Mouse (Mus musculus) spleen, embryonic (tissue): ENCODE data around the gene Cdc27.
"Not testable (repeated sequence)": the region's sequence is repeated elsewhere in the genome, so short reads cannot be mapped to it uniquely, and the experiment has no call there.

Source experiments
- CTCF ChIA-PET: fragments of 350-600 bp; sonication (Branson Sonifier 250); formaldehyde crosslinking; loops from one replicate; lab custom pipeline; 2022; lab: Charles Lee

Gene Cdc27

DNA sequence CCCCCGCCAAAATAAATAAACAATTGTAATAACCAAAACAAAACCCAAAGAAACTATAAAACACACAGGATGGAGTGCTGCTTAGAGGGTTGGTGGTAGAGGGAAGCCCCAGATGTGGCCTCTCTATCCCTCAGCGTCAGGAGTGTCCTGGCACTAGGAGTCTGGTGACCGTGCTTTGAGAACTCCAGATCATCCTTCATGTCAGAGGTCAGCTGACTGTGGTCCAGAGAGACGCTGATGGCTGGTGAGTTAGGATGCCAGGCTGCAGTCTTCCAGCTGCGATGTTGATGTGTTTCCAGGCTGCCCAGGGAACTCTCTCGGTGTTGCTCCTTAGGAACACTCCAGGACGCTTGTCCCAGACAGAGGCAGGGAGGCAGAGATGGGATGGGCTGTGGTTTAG lies 21.7 kb upstream of the Cdc27 start:
- CTCF ChIA-PET, result no interaction called here

DNA sequence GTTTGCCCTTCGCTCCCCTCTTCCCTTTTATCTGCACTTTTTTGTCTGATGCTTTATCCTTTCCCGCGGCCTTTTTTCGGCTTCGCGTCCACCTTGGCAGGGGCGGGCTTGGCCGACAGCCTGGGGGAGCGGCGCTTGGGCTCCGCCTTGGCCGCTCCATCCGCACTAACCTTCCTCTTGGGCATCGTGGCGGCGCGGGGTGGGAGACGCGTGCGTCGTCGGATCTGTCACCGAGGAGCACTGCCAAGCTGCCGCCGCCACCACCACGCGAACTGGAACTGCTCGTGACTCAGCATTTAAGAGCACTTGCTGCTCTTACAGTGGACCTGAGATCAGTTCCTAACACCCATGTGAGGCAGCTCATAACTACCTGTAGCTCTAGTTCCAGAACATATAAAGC lies 21.0 kb upstream of the Cdc27 start:
- CTCF ChIA-PET, result not testable (repeated sequence)

DNA sequence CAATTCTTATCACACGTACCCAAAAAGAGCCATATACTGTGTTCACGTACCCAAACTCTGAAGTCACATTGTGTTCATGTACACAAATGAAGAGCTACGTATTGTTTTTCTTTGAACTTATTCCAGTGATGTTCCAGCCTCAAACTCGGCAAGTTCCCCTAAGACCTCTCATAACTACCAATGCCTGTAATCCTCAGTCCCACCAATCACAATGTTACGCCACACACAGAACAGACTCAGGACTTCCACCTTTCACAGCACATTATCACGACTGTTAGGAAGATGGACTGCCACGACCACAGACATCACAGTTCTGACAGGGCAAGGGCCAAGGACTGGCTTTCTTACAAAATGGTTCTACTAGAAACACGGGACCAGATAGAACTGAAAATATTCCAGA lies 20.1 kb upstream of the Cdc27 start:
- CTCF ChIA-PET, result interaction anchor here (0.6 kb wide), 1 partner anchor 10 kb away, joined by 3 read pairs; no protein-coding TSS in a partner anchor

DNA sequence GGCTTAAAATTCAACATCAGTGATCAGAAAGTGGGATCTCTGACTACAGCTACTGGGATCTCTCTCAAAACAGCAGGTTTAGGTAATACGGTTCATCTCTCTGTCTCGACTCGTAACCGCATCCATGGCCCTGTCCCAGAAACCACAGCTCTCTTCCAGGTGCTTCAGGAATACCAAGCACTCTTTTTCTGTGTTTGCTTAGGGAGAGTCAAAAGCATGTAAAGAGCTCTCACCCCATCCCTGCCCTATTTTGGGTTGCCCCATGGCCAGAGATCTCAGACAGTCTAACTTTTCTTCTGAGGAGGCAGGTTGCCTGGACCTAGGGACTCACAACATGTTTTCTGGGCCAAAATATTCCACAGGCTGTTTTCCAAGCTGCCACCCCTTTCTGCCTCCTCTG lies 17.9 kb upstream of the Cdc27 start:
- CTCF ChIA-PET, result interaction anchor here (0.5 kb wide), 1 partner anchor 230 kb away, joined by 3 read pairs; no protein-coding TSS in a partner anchor

DNA sequence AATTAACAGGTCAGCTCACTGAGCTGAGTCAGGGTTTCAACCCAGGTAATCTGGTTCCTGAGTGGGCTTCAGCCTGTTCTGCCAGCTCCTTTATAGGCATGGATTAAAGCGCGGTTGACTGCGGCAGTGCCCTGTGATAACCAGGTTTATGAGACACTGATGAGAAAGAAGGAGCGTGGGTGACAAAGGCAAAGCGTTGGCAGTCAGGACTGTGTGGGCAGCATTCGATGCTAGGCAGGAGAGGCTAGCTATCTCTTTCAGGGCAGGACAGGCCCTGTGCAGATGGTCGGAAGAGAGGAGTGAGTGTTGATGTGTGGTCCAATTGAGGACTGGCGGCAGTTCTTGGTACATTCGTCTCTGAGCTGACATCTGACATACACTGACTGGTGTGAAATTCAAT lies 17.3 kb upstream of the Cdc27 start:
- CTCF ChIA-PET, result interaction anchor here (0.5 kb wide), 1 partner anchor 229 kb away, joined by 3 read pairs; no protein-coding TSS in a partner anchor

DNA sequence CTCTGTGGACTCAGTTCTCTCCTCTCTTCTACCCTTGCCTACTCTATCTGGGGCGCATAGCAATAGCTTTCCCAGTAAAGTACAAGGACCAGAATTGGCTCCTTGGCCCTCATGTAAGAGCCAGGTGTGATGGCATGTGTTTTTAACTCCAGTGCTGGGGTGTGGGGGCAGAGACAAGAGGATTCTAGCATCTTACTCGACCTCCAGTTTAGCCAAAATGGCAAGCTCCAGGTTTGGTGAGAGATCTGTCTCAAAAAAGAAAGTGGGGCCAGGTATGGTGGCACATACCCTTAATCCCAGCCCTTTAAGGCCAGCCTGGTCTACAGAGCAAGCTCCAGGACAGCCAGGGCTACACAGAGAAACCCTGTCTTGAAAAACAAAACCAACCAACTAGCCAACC lies 16.4 kb upstream of the Cdc27 start:
- CTCF ChIA-PET, result no interaction called here

DNA sequence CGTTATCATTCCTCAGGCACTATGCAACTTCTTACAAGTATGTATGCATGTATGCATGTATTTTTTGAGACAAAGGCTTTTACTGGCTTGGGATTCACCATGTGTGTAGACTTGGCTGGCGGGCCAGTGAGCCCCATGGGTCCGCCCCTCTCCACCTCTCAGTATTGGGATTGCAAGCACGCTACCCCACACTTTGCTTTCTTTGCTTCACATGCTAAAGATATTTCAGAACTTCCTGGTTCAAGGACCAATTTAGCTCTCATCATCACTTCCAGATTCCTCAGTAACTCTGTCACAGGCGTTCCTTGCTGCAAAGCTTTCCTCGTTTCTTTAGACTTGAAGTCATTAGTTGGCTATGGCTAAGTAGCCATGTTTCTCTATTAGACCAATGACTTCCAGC lies 15.7 kb upstream of the Cdc27 start:
- CTCF ChIA-PET, result no interaction called here

DNA sequence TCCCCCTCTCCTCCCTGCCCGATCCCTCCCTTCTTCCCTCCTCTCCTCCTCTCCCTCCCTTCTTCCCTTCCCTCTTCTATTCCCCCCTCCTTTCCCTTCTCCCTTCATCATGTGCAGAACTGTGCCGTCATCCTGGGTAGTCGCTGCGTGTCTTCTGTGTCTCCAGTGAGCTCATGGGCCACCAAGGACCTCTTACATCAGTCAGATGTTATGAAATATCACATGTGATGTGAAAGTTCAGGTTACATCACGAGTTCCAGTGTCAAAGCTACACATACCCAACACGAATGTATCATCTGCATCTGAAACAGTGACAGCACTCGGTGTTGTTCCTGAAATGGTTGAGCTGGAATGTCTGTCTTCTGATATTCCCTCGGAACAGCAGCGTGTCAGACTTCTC lies 14.8 kb upstream of the Cdc27 start:
- CTCF ChIA-PET, result no interaction called here

DNA sequence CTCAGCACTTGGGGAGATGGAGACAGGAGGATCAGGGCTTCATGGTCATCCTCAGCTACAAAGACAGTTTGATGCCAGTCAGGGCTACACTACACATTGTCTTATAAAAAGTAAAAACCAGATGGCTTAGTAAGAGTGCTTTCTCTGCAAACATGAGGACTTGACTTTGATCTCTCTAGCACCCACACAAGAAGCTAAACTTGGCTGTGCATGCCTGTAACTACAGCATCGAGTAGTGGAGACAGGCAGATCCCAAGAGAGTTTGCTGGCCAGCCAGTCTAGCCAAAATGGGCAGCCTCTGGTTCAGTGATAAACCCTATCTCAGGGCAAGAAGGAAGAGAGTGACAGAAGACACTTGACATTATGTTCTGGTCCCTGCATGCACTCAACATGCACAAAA lies 13.1 kb upstream of the Cdc27 start:
- CTCF ChIA-PET, result no interaction called here

DNA sequence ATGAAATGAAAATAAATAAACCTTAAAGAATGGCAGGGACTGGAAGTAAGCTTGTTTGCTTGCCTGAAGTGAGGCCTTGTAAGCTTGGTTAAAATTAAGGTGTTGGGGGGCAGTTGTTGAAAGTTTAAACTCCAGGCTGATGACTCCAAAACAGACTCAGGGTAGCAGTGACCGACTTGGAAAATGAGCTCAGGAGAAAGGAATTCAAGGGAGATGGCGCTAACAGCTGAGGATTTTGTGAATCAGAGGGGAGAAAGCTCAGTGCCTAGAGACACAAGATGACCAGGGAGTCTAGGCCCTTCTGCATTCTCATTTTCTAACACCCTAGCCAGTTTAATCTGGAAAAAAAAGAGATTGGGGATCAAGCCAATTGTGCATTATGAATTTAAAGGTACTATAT lies 10.6 kb upstream of the Cdc27 start:
- CTCF ChIA-PET, result no interaction called here

DNA sequence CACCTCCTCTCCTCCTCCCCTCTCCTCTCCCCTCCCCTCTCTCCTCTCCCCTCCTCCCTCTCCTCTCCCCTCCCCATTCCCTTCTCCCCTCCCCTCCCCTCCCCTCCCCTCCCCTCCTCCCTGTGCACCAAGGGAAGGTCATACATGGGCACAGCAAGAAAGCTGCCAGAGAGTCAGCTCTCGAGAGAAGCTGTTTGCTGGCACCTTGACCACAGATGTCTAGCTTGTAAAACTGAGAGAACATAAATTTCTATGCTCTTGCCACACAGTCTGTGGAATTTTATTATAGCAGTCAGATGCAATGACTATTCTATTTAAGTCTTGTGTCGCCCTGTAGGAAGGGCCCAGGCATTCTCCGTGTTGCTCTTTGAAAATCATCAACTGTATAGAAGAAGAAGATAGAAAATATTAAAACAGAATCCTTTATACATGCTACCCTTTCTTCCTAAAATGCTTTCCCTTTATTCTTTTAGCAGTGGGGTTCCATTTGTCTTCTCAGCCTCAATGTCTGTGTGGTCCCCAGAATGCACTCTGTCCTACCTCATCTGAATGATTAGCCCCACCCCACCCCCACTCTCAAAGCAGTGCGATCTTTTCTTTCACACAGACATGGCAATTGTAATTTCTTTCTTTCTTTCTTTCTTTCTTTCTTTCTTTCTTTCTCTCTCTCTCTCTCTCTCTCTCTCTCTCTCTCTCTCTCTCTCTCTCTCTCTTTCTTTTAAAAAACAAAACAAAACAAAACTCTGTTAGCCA lies 8.4 kb upstream of the Cdc27 start:
- CTCF ChIA-PET, result no interaction called here

DNA sequence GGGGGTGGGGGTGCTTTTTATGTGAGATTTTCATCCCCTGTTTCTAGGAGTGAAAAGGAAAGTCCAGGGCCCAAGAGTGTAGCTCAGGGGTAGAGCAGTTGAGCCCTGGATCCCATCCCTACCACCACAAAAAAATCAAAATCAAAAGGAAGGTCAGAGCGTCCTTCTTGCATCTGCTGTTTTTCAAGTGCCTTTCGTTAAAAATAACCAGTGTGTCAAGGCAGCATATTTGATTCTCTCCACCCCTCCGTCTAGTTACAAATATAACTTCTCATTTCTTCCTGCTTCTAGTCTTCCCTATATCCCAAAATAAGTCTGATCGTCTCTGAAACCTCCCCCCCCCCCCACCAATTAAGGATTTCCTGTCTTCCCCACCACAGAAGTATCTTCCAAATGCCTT lies 7.6 kb upstream of the Cdc27 start:
- CTCF ChIA-PET, result no interaction called here

DNA sequence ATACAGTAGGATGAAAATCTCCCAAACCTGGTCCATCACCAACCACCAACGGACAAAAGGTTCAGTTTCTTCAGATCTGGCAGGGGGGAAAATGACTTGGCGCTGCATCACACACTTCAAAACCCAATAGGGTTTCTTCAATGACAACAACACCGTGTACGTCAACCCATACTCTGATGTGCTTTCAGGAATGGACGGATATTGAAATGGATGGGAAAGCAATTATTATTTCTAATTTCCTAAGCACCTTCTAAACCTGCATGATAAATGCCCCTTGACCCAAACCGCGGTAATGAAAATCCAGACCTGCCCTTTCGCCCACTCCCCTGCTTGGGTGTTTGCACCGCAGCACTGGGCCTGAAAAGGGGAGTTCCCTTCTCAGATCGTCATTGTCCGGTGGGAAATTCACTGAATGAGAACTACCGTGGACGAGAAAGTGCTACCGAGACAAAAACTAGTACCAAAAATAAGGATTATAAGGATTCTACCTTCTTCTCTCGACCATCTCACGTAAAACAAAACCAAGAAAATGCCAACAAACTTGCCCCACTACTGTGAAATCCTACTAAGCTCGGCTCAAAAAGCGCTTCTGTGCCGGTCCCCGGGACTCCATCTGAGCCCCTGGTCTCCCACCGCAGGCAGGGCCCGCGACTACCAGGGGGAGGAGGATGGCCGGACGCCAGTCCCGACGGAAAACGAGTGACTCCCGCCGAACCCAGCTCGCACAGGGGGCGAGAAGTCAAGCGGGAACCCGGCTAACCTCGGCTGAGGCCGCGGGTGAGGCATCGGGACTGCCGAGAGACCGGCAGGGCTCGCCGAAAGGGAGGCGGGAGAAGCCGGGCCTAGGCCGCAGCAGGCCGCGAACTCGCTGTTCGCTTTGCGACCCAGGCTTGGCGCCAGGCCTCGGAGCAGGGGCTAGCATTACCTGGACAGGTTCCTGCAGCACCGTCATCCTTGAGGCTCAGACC lies 698 bp downstream of the Cdc27 start:
- CTCF ChIA-PET, result no interaction called here

DNA sequence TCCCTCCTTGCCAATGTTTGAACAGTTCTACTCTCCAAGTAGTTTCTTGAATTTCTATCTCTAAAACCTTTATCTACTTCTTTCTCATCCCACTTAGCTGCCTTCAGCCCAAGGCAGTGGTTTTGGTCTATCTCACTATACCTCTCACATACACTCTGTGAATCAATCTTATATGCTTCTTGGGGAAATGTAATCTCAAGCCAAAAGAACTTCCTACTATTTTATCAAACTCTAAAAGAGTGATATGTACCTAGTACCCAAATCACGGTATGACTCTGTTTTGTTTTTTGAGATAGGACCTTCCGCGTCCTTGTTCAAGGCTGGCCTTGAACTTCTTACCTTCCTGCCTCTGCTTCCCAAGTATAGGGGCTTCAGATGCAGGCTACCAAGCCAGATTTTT lies 2.9 kb downstream of the Cdc27 start:
- CTCF ChIA-PET, result no interaction called here

DNA sequence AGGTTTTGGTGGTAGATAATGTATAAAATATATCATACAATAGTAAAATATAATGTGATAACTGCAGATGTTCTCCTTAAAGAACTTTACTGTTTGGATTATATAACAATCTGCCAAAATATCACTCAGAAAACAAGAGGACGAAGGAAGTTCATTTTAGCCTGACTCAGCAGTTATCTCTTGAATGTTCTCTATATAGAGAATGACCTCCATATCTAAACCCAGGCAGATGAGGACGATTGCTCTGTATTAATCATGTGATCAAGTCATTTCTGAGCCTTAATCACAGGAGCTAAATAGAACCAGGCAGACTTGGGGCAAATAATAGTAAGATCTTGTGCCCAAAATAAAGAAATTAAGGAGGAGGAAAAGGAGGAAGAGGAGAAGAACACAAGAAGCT lies 5.9 kb downstream of the Cdc27 start:
- CTCF ChIA-PET, result no interaction called here

DNA sequence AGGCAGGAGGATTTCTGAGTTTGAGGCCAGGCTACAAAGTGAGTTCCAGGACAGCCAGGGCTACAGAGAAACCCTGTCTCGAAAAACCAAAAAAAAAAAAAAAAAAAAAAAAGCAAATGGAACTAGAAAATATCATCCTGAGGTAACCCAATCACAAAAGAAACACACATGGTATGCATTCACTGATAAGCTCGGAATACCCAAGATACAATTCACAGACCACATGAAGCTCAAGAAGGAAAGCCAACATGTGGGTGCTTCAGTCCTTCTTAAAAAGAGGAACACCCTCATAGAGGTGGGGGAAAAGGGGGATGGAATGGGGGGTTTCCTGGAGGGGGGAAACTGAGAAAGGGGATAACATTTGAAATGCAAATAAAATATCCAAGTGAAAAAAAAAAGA lies 7.1 kb downstream of the Cdc27 start:
- CTCF ChIA-PET, result interaction anchor here (0.5 to 0.7 kb wide), 3 partner anchors 64 to 150 kb away, joined by 3 to 17 read pairs (median 6); no protein-coding TSS in a partner anchor

DNA sequence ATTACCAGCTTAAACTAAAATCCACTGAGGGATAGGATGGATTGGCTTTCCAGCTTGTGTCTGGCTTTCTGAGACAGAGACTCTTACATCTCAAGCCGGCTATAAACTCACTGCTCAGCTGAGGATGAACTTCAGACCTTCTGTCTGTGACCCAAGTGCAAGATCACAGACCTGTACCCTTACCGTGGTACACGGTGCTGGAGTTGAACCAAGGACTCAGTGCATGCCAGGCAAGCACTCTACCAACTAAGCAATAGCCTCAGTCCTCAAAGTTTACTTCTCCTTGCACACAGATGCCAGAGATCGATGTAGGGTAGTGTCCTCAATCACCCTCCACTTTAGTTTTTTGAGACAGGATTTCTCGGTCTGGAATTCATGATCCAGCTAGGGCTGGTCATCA lies 10.6 kb downstream of the Cdc27 start:
- CTCF ChIA-PET, result no interaction called here

DNA sequence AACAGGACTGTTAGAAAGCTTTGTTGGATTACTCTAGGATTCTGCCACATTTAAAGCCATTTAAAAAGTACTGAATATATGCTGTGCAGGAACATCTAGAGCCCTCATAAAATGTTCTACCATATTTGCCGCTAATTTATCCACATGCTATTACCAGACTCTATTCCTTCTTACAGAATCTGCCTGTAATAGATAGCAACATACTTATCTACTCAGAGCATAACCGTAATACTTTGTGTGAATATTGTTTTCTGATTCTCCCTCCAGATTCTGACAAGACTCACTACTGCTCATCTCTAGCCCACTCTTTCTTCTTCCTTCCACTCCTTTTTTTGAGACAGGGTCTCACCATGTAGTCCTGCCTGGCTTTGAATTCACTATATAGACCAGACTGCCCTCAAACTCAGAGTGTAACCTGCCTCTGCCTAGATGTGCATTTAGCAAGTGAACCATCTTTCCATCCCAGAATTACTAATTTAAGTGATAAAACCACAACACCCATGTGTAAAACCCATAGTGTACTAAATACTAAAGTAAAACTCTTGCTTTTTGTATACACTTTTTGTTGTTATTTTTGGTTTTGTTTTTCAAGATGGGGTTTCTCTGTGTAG lies 12.4 kb downstream of the Cdc27 start:
- CTCF ChIA-PET, result no interaction called here

DNA sequence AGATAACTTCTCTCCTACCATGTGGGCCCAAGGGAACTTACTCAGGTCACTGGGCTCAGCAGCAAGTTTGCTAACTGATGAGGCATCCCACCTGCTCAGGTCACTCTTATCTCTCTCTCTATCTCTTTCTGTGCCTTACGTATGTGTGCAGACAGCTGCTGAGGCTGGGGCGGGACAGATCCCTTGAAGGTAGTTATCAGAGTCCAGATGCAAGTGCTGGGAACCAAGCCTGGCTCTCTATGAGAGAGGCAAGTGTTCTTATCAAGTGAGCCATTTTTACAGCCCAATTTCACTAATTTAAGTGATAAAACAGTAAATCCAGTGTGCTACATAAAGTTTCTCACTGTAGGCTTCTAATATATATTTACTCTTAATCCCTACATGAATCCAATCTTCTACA lies 13.6 kb downstream of the Cdc27 start:
- CTCF ChIA-PET, result no interaction called here

DNA sequence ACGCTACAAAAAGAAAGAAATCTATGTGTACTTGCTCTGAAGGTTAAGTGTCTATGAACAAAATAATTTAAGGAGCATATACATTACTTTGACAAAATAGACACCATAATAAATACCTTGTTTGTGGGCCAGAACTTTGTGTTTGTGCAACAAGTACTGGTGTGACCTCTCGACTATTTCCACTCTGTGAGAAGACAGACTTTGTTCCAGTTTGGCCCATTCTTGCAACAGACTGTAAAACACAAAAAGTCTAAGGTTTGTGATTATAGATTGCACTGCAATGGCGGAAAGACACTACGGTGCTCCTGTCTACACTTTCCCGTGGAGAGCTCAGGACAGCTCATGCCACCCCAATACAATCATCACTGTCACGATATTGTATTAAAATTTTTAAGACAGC lies 24.5 kb downstream of the Cdc27 start:
- CTCF ChIA-PET, result no interaction called here

DNA sequence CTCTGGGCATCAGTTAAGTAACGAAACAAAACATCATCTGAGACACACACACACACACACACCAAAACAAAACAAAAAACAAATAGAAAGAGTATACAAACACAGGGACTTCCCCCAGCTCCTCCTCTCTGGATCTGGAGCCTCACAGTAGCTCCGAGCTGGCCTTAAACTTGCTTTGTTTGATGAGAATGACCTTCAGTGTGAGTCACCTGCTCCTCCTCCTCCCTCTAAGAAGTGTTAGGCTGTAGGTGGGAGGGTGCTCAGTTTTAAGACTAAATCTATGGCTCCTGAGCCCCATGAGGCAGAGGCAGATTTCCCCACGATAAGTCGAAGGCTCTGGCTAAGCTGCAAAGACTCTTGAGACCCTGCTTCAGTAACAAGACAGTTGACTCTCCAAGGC lies 38.0 kb downstream of the Cdc27 start:
- CTCF ChIA-PET, result interaction anchor here (0.5 kb wide), 1 partner anchor 693 kb away, joined by 4 read pairs; no protein-coding TSS in a partner anchor

DNA sequence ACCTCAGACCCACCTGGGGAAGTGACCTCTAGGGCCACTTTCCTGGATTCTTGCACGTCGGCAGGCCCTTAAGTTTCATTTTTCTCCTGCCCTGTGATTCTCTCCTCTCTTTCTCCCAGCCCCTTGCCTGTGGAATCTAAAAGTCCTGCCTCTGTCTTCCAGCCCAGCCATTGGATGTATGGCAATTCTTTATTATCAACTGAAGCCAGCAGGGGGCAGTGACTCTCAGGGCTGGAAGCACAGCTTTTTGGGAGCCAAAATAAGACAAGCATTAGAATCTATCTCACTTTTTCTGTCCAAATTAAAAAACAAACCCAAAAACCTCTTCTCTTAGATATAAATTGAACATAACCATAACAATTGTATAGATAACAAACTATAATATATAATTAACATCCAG lies 39.8 kb downstream of the Cdc27 start:
- CTCF ChIA-PET, result no interaction called here
